Mouse (Mus musculus): ENCODE measurements around the gene Ano5.

GRCm38 (mm10) chr7:51628349-51628748 is 117.5 kb downstream of the Ano5 start:
- TF ChIP-seq MAFK (IDR thresholded peaks at IDR 0.05; ENCODE audit: insufficient read depth, low read depth, low read length): no peak
- no peak for TF ChIP-seq CHD2 (IDR thresholded peaks at IDR 0.05; ENCODE audit: low read depth, low read length)
- no peak for TF ChIP-seq ZNF384 (IDR thresholded peaks at IDR 0.05; ENCODE audit: low read depth, low read length)
- TF ChIP-seq ZC3H11A (IDR thresholded peaks at IDR 0.05; ENCODE audit: borderline replicate concordance, low read depth, low read length): no peak
- no peak for TF ChIP-seq HCFC1 (IDR thresholded peaks at IDR 0.05; ENCODE audit: borderline replicate concordance, insufficient read depth, low read length)
